Mouse (Mus musculus): ENCODE results near the gene Trpc1. TPM values are rescaled to one million over a fixed set of nuclear protein-coding genes. Genes with fewer than 3 reads are reported as not detected.

Trpc1 gene
- 1.4 and 2.9 TPM in 2 replicates for polyA plus RNA-seq (2012; rRNA removed)

GRCm38 (mm10) chr9:95750037-95750511 is at the start of gene Trpc1:
Gene Trpc1 (minus strand): TSS chr9:95750375.

Other genes starting within 250 kb of the Trpc1 start
- 0.12 and 0.30 TPM in 2 replicates for gene U2surp, start 238.4 kb downstream of the Trpc1 start, polyA plus RNA-seq (2012; rRNA removed)
- 0.05 and 0.26 TPM in 2 replicates for gene Paqr9, start 190.7 kb downstream of the Trpc1 start, polyA plus RNA-seq (2012; rRNA removed)
- 0.31 and 0.32 TPM in 2 replicates for gene Pcolce2, start 112.8 kb downstream of the Trpc1 start, polyA plus RNA-seq (2012; rRNA removed)
- 1.9 and 3.1 TPM in 2 replicates for gene Pls1, start 94.9 kb upstream of the Trpc1 start, polyA plus RNA-seq (2012; rRNA removed)
- 0.22 and 0.32 TPM in 2 replicates for gene Atr, start 107.2 kb upstream of the Trpc1 start, polyA plus RNA-seq (2012; rRNA removed)
- gene Xrn1, start 204.4 kb upstream of the Trpc1 start, polyA plus RNA-seq (2012; rRNA removed): 0.20 and 0.66 TPM in 2 replicates